Mouse (Mus musculus) myocyte (in vitro differentiated cells): ENCODE measurements at regions not wholly inside any gene's neighbourhood (a gene's known extent, or its start where the extent isn't known, plus 50 kb on each side); places are given as distances from the start of the nearest gene placed in this dataset.

ENCODE experiments used
- CEBPB ChIP-seq: IDR thresholded peaks from 2 replicates; pipeline ENCODE4 v1.6.1; 2011; ENCODE audit warnings: mild to moderate bottlenecking, moderate library complexity; ENCODE audit not compliant: poor library complexity, insufficient read depth, severe bottlenecking
- E2F4 ChIP-seq: IDR thresholded peaks from one replicate; pipeline ENCODE4 v1.6.1; 2011; ENCODE audit warnings: mild to moderate bottlenecking, control low read depth, moderate library complexity; ENCODE audit not compliant: insufficient read depth
- MAX ChIP-seq: IDR thresholded peaks from one replicate; pipeline ENCODE4 v1.6.1; 2011; ENCODE audit warnings: low read depth, mild to moderate bottlenecking, control low read depth
- POLR2A ChIP-seq: IDR thresholded peaks from one replicate; pipeline ENCODE4 v1.6.1; 2011; ENCODE audit warnings: low read depth, mild to moderate bottlenecking, control low read depth, moderate library complexity; ENCODE audit not compliant: insufficient read length
- POLR2AphosphoS2 ChIP-seq: IDR thresholded peaks from one replicate; pipeline ENCODE4 v1.6.1; 2011; ENCODE audit warnings: low read depth, control low read depth; ENCODE audit not compliant: insufficient read length
- REST ChIP-seq: IDR thresholded peaks from one replicate; pipeline ENCODE4 v1.6.1; 2011; ENCODE audit warnings: mild to moderate bottlenecking, control low read depth, moderate library complexity; ENCODE audit not compliant: insufficient read depth, insufficient read length
- SRF ChIP-seq: IDR thresholded peaks from one replicate; pipeline ENCODE4 v1.6.1; 2011; ENCODE audit warnings: low read depth; ENCODE audit not compliant: control insufficient read depth, insufficient read length
- USF1 ChIP-seq: IDR thresholded peaks from one replicate; pipeline ENCODE4 v1.6.1; 2011; ENCODE audit warnings: low read depth, mild to moderate bottlenecking, control low read depth, moderate library complexity

DNA sequence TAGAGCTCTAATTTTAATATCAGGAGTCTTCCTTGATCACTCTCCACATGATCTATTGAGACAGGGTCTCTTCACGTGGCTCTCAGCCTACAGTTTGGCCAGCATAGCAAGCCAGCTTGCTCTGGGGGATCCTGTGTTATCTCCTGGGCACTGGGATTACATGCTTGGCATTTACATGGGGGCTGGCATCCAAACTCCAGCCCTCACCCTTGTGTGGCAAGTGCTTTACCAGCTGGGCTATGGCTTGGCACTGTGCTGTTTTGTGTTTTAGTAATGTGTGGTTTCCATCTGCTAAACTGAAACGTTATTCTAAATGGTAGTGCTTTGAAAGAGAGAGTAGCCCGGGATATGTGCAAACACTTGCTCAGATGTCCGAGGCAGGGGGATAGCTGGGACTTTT is 251.5 kb upstream of the Hnrnpa3 start:
- TF ChIP-seq E2F4 (no peak), POLR2A (no peak), SRF (no peak), USF1 (no peak), POLR2AphosphoS2 (no peak), CEBPB (no peak), MAX (no peak), REST (no peak)
